ENCODE assay signal across 12 mouse cellular contexts in genomic region chr8:122938170-122938569, GRCm38 (mm10).
A peak's percentile ranks its signal among the peaks of the same experiment; 100 is the strongest.
DNase-seq lines count a peak whose midpoint lies in the region; ATAC-seq lines count a peak whose summit lies in the region.
"Had no signal": no experiment of that assay in that cellular context is flagged by ENCODE, and none has a peak within 500 bp of the region (broad histone marks: within the 10 kb centered on the region; RNA-seq: fewer than 3 reads in every experiment).

No protein-coding gene starts in this region.

- ATAC-seq in cerebellum, adult (ENCODE audit: insufficient number of reproducible peaks, low FRiP score, low TSS enrichment): peak; percentile 21; the same call in 1 of the 2 replicates
- ATAC-seq in megakaryocyte, adult 5-6 weeks (ENCODE audit: poor library complexity, severe bottlenecking): no peak
- no peak for ATAC-seq in forebrain, embryonic 12.5 days (ENCODE audit: low FRiP score)

- peak overlapping the region; percentile 87 for H3K4me3 ChIP-seq in megakaryocyte, embryonic 14.5 days (replicated peaks)
- no peak overlapping the region for H3K4me3 ChIP-seq in forebrain, embryonic 12.5 days (replicated peaks)
- H3K4me3 ChIP-seq: heart, embryonic 13.5 days; limb, embryonic 13.5 days; neural tube, embryonic 12.5 days had no signal

- no peaks in the 10 kb centered on the region for H3K9me3 ChIP-seq in megakaryocyte, embryonic 14.5 days
- no peaks in the 10 kb centered on the region for H3K9me3 ChIP-seq in forebrain, embryonic 12.5 days
- H3K9me3 ChIP-seq: heart, embryonic 13.5 days; limb, embryonic 13.5 days; neural tube, embryonic 12.5 days had no signal

- no peak overlapping the region for H3K9ac ChIP-seq in forebrain, embryonic 12.5 days
- H3K9ac ChIP-seq: heart, embryonic 13.5 days; limb, embryonic 13.5 days; neural tube, embryonic 12.5 days had no signal

- no peak overlapping the region for H3K4me2 ChIP-seq in forebrain, embryonic 12.5 days
- H3K4me2 ChIP-seq: heart, embryonic 13.5 days; limb, embryonic 13.5 days; neural tube, embryonic 12.5 days had no signal

- 67% methylated on average over 3 of the region's 3 CpGs for WGBS in forebrain, embryonic 12.5 days

- DNase-seq in cerebellum, adult 8-10 months: no peak
- peak; percentile 35 for DNase-seq in naive thymus-derived CD4-positive, alpha-beta T cell, adult 2 months (ENCODE audit: low read depth)
- DNase-seq in spleen, adult 12 weeks (ENCODE audit: low spot score): no peak
- no peak for DNase-seq in urinary bladder, adult 2 months (ENCODE audit: low spot score)
- DNase-seq: adrenal gland, adult 2 months had no signal

- no peaks in the 10 kb centered on the region for H3K27me3 ChIP-seq in megakaryocyte, embryonic 14.5 days (replicated peaks)
- H3K27me3 ChIP-seq in forebrain, embryonic 12.5 days: no peaks in the 10 kb centered on the region
- H3K27me3 ChIP-seq: heart, embryonic 13.5 days; limb, embryonic 13.5 days; neural tube, embryonic 12.5 days had no signal

- peaks cover 100% of the 10 kb centered on the region for H3K4me1 ChIP-seq in megakaryocyte, embryonic 14.5 days
- H3K4me1 ChIP-seq in forebrain, embryonic 12.5 days: peaks cover 26% of the 10 kb centered on the region

- H3K36me3 ChIP-seq in megakaryocyte, embryonic 14.5 days (replicated peaks; ENCODE audit: low read length): peaks cover 34% of the 10 kb centered on the region
- H3K36me3 ChIP-seq in forebrain, embryonic 12.5 days (replicated peaks): no peaks in the 10 kb centered on the region
- H3K36me3 ChIP-seq: heart, embryonic 13.5 days; neural tube, embryonic 12.5 days had no signal

- peak overlapping the region; percentile 61; the same call in 1 of the 2 replicates for H3K27ac ChIP-seq in forebrain, embryonic 12.5 days
- H3K27ac ChIP-seq: heart, embryonic 13.5 days; limb, embryonic 13.5 days; neural tube, embryonic 12.5 days had no signal
